Comparison of ENCODE assay signal across 8 mouse cellular contexts in genomic region chrX:77509149-77509548, GRCm38 (mm10). TPM values are rescaled to one million over a fixed set of nuclear protein-coding genes. Genes with fewer than 3 reads are reported as not detected.
DNase-seq lines count a peak whose midpoint lies in the region; ATAC-seq and TF ChIP-seq lines count a peak whose summit lies in the region.

No protein-coding gene starts in this region.

- DNase-seq in Patski (ENCODE audit: low read depth, low spot score), result peak; percentile 68
- DNase-seq in cerebellum, postnatal 36 days, result peak; percentile 82 to 83
- DNase-seq in gastrocnemius, adult 18-20 months (ENCODE audit: low spot score), result peak; percentile 86
- DNase-seq in left cerebral cortex, adult 18-20 months (ENCODE audit: low spot score in 2 of 2), result peak; percentile 63 to 64
- peak; percentile 79 for DNase-seq in right cerebral cortex, adult 18-20 months
- peak; percentile 16 for DNase-seq in urinary bladder, postnatal 10 days (ENCODE audit: low spot score)

- TF ChIP-seq CTCF in Patski (IDR thresholded peaks at IDR 0.05), result no peak

- 16% methylated on average over 13 of the region's 13 CpGs for WGBS in hindbrain, embryonic 16.5 days
- WGBS in macrophage (ENCODE audit: missing documents), result 15% methylated on average over 12 of the region's 13 CpGs

- no peaks in the 10 kb centered on the region for H3K27me3 ChIP-seq in Patski
- H3K27me3 ChIP-seq in hindbrain, embryonic 16.5 days (replicated peaks; ENCODE audit: control insufficient read depth, insufficient read depth, low read length), result no peaks in the 10 kb centered on the region

- in situ Hi-C loops in Patski (cut with MboI; ENCODE audit: low pct_unique_long_range_greater_than_20kb), result loop anchor here (10.0 kb wide), 1 partner anchor 74 kb away; no protein-coding TSS in a partner anchor

- H3K36me3 ChIP-seq in hindbrain, embryonic 16.5 days (ENCODE audit: control insufficient read depth, insufficient read depth, low read length), result no peaks in the 10 kb centered on the region
- H3K36me3 ChIP-seq in macrophage (ENCODE audit: inconsistent target), result no peaks in the 10 kb centered on the region

- peaks cover 26% of the 10 kb centered on the region for H3K79me2 ChIP-seq in macrophage (ENCODE audit: inconsistent target)

- peak overlapping the region; percentile 66 for H3K4me3 ChIP-seq in hindbrain, embryonic 16.5 days (ENCODE audit: low read length)
- H3K4me3 ChIP-seq in macrophage (ENCODE audit: inconsistent target), result no peak overlapping the region

- ATAC-seq in Patski, result peak; percentile 67
- ATAC-seq in hindbrain, embryonic 16.5 days, result peak; percentile 82

- POLR2A ChIA-PET in Patski (lab: Charles Lee), result no interaction called here

- H3K27ac ChIP-seq in hindbrain, embryonic 16.5 days (ENCODE audit: low read depth, low read length), result peak overlapping the region; percentile 93
- peak overlapping the region; percentile 78 for H3K27ac ChIP-seq in macrophage

- H3K9me3 ChIP-seq in hindbrain, embryonic 16.5 days (ENCODE audit: control insufficient read depth, low read length), result peaks cover 3% of the 10 kb centered on the region; the same call in 1 of the 2 replicates

- CTCF ChIA-PET in Patski (lab: Charles Lee), result interaction anchor here (0.8 to 1.3 kb wide), 4 partner anchors 36 to 141 kb away, joined by 3 read pairs; no protein-coding TSS in a partner anchor

- H3K9ac ChIP-seq in hindbrain, embryonic 16.5 days (ENCODE audit: low read depth, low read length), result no peak overlapping the region

- H3K4me2 ChIP-seq in hindbrain, embryonic 16.5 days (ENCODE audit: low read length), result peak overlapping the region; percentile 63

- H3K4me1 ChIP-seq in hindbrain, embryonic 16.5 days (ENCODE audit: control insufficient read depth, insufficient read depth, low read depth, low read length), result peaks cover 5% of the 10 kb centered on the region; the same call in 1 of the 2 replicates

RNA-seq across cellular contexts. Expression of gene Tbl1x, which starts 1.7 kb away (rescaled TPM):
- polyA plus RNA-seq in Patski (2021) (67.2 TPM), macrophage (2018) (24.4 to 35.9 TPM (median 33.6 TPM) in 3 replicates)
- total RNA-seq in gastrocnemius, adult 18-20 months (2021), result 10 to 100 TPM; 10.3 to 12.8 TPM
- 39.1 and 41.7 TPM in 2 replicates for polyA plus RNA-seq in hindbrain, embryonic 16.5 days (2015; fragmentation: Nextera tagmentation; extraction: Ambion mirVana)
- total RNA-seq in left cerebral cortex, adult 18-20 months (2021), result 10 to 100 TPM; 51.2 to 51.3 TPM
- 10 to 100 TPM; 28.6 to 77.8 (median 38.7) TPM for total RNA-seq in macrophage (2018; cell fraction: chromatin; rRNA removed)
- 10 to 100 TPM; 33.8 to 46.5 (median 40.8) TPM for total RNA-seq in macrophage (2018; cell fraction: cytosol; rRNA removed)
- total RNA-seq in macrophage (2018; cell fraction: nucleus; rRNA removed), result 10 to 100 TPM; 24.6 to 90.0 (median 39.5) TPM

Comparison
In these comparisons a context has a peak if more than half of its experiments do, and no peak if none do; other contexts are left out.
1. DNase-seq: peak in every context shown above with its lines; median percentile 86 in gastrocnemius, adult 18-20 months; 82 in cerebellum, postnatal 36 days; 79 in right cerebral cortex, adult 18-20 months; 68 in Patski; 64 in left cerebral cortex, adult 18-20 months; 16 in urinary bladder, postnatal 10 days.